Mouse (Mus musculus): ENCODE data around the gene Daxx. TPM values are rescaled to one million over a fixed set of nuclear protein-coding genes. Genes with fewer than 3 reads are reported as not detected.

The Daxx gene
- polyA plus RNA-seq, 1 experiment, result 58.1 TPM

GRCm38 (mm10) chr17:33920282-33921097 is 11.3 kb downstream of the Daxx start:
- peaks cover 5% of the 10 kb centered on the region for H3K4me1 ChIP-seq (ENCODE audit: control insufficient read depth, insufficient read depth, low read length)
- TF ChIP-seq POLR2A (IDR thresholded peaks at IDR 0.05; ENCODE audit: borderline replicate concordance, low read depth, low read length) (no peak), CTCF (IDR thresholded peaks at IDR 0.05; ENCODE audit: low read depth, low read length) (peak; percentile 76; the same call in 1 of the 2 replicates)

GRCm38 (mm10) chr17:33921361-33921760 is 12.1 kb downstream of the Daxx start:
- TF ChIP-seq POLR2A (IDR thresholded peaks at IDR 0.05; ENCODE audit: borderline replicate concordance, low read depth, low read length) (no peak), CTCF (IDR thresholded peaks at IDR 0.05; ENCODE audit: low read depth, low read length) (no peak)
- H3K4me3 ChIP-seq (ENCODE audit: insufficient read depth, low read length), result no peak overlapping the region
- H3K4me1 ChIP-seq (ENCODE audit: control insufficient read depth, insufficient read depth, low read length), result peaks cover 5% of the 10 kb centered on the region
- no peak overlapping the region for H3K27ac ChIP-seq (ENCODE audit: insufficient read depth, low read depth, low read length)

More at GRCm38 (mm10) chr17:33920282-33921097, 11.3 kb downstream of the Daxx start:
- Histone ChIP-seq H3K4me3 (ENCODE audit: insufficient read depth, low read length) (peak overlapping the region; percentile 77), H3K27ac (ENCODE audit: insufficient read depth, low read depth, low read length) (peak overlapping the region; percentile 70)

- no peaks in the 10 kb centered on the region for H3K4me1 ChIP-seq (ENCODE audit: control insufficient read depth, insufficient read depth, low read length)
- TF ChIP-seq POLR2A (IDR thresholded peaks at IDR 0.05; ENCODE audit: borderline replicate concordance, low read depth, low read length), result no peak
- TF ChIP-seq CTCF (IDR thresholded peaks at IDR 0.05; ENCODE audit: low read depth, low read length), result no peak
- H3K27ac ChIP-seq (ENCODE audit: insufficient read depth, low read depth, low read length), result no peak overlapping the region
- H3K4me3 ChIP-seq (ENCODE audit: insufficient read depth, low read length), result no peak overlapping the region
These were observed 15.5 kb downstream of the Daxx start for GRCm38 (mm10) chr17:33924577-33925283.

GRCm38 (mm10) chr17:33925406-33926116 is 16.3 kb downstream of the Daxx start:
- no peak for TF ChIP-seq POLR2A (IDR thresholded peaks at IDR 0.05; ENCODE audit: borderline replicate concordance, low read depth, low read length)
- no peak for TF ChIP-seq CTCF (IDR thresholded peaks at IDR 0.05; ENCODE audit: low read depth, low read length)
- no peaks in the 10 kb centered on the region for H3K4me1 ChIP-seq (ENCODE audit: control insufficient read depth, insufficient read depth, low read length)
- H3K27ac ChIP-seq (ENCODE audit: insufficient read depth, low read depth, low read length), result no peak overlapping the region

GRCm38 (mm10) chr17:33926207-33926932 is 17.2 kb downstream of the Daxx start:
- Histone ChIP-seq H3K27ac (ENCODE audit: insufficient read depth, low read depth, low read length) (no peak overlapping the region), H3K4me3 (ENCODE audit: insufficient read depth, low read length) (no peak overlapping the region), H3K4me1 (ENCODE audit: control insufficient read depth, insufficient read depth, low read length) (no peaks in the 10 kb centered on the region)
- no peak for TF ChIP-seq POLR2A (IDR thresholded peaks at IDR 0.05; ENCODE audit: borderline replicate concordance, low read depth, low read length)
- TF ChIP-seq CTCF (IDR thresholded peaks at IDR 0.05; ENCODE audit: low read depth, low read length), result no peak

More at GRCm38 (mm10) chr17:33925406-33926116, 16.3 kb downstream of the Daxx start:
- H3K4me3 ChIP-seq (ENCODE audit: insufficient read depth, low read length), result no peak overlapping the region

GRCm38 (mm10) chr17:33928251-33928947 is 19.2 kb downstream of the Daxx start:
- Histone ChIP-seq H3K27ac (ENCODE audit: insufficient read depth, low read depth, low read length) (no peak overlapping the region), H3K4me3 (ENCODE audit: insufficient read depth, low read length) (peak overlapping the region; percentile 96), H3K4me1 (ENCODE audit: control insufficient read depth, insufficient read depth, low read length) (peaks cover 6% of the 10 kb centered on the region)
- no peak for TF ChIP-seq CTCF (IDR thresholded peaks at IDR 0.05; ENCODE audit: low read depth, low read length)
- TF ChIP-seq POLR2A (IDR thresholded peaks at IDR 0.05; ENCODE audit: borderline replicate concordance, low read depth, low read length), result no peak

GRCm38 (mm10) chr17:33929371-33930279 is 20.4 kb downstream of the Daxx start, which contains the start of gene Rgl2:
Rgl2 (plus strand) TSS chr17:33929543.
- TF ChIP-seq CTCF (IDR thresholded peaks at IDR 0.05; ENCODE audit: low read depth, low read length), result no peak
- no peak for TF ChIP-seq POLR2A (IDR thresholded peaks at IDR 0.05; ENCODE audit: borderline replicate concordance, low read depth, low read length)
- peaks cover 6% of the 10 kb centered on the region for H3K4me1 ChIP-seq (ENCODE audit: control insufficient read depth, insufficient read depth, low read length)

More at GRCm38 (mm10) chr17:33929371-33930279, 20.4 kb downstream of the Daxx start, which contains the start of gene Rgl2:
- peak within 1 kb of the TSS; percentile 100 for H3K27ac ChIP-seq (ENCODE audit: insufficient read depth, low read depth, low read length)
- peak within 1 kb of the TSS; percentile 96 for H3K4me3 ChIP-seq (ENCODE audit: insufficient read depth, low read length)
